In the genomic region with DNA sequence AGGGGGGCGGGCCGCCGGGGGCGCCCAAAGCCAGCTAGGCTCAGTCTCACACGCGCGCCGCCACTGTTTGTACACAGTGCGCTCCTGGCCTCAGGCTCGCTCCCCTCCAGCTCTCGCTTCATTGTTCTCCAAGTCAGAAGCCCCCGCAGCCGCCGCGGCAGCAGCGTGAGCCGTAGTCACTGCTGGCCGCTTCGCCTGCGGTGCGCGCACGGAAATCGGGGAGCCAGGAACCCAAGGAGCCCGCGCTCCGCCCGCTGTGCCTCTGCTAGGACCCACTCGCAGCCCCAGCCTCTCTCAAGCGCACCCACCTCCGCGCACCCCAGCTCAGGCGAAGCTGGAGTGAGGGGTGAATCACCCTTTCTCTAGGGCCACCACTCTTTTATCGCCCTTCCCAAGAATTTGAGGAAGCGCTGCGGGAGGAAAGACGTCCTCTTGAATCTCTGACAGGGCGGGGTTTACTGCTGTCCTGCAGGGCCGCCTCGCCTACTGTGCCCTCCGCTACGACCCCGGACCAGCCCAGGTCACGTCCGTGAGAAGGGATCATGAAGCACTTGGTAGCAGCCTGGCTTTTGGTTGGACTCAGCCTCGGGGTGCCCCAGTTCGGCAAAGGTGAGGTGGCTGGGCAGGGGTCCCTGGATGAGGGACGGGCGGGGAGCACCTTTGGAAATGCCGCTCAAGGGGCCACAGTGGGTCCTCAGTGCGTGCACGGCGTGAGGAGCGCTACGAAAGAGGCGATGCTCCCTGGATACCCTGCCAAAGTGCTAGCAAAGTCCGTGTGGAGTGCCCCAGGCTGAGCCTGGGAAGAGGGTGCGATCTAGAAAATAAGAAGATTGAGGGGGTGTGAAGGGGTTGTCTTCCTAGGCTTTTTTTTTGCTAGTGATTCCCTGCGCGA, we compare ENCODE assay signal across 8 mouse cellular contexts. TPM values are rescaled to one million over a fixed set of nuclear protein-coding genes. Genes with fewer than 3 reads are reported as not detected.
DNase-seq lines count a peak whose midpoint lies in the region; ATAC-seq and TF ChIP-seq lines count a peak whose summit lies in the region.

A gene (plus strand): TSS at position 33 of the 892 bp plus-strand sequence.

- ATAC-seq in common myeloid progenitor, adult 5-6 weeks (replicated peaks; ENCODE audit: low read depth, poor library complexity, severe bottlenecking), result peak; percentile 83
- peak; percentile 74 for ATAC-seq in heart, embryonic 16.5 days (replicated peaks; ENCODE audit: extremely low read depth, insufficient read depth, low FRiP score)
- peak; percentile 75 for ATAC-seq in lung, postnatal 0 days

- H3K4me1 ChIP-seq in heart, embryonic 16.5 days (ENCODE audit: control insufficient read depth, insufficient read depth, low read length), result peaks cover 13% of the 10 kb centered on the region
- no peaks in the 10 kb centered on the region; the same call in 1 of the 2 replicates for H3K4me1 ChIP-seq in lung, postnatal 0 days (ENCODE audit: insufficient read depth, low read depth, low read length)

- TF ChIP-seq CTCF in lung, postnatal 0 days (IDR thresholded peaks at IDR 0.05), result no peak

- H3K27ac ChIP-seq in heart, embryonic 16.5 days (ENCODE audit: low read length), result no peak within 1 kb of the TSS
- H3K27ac ChIP-seq in lung, postnatal 0 days (ENCODE audit: low read length), result no peak within 1 kb of the TSS

- H3K4me3 ChIP-seq in heart, embryonic 16.5 days (ENCODE audit: low read length), result peak within 1 kb of the TSS; percentile 80
- peak within 1 kb of the TSS; percentile 64 for H3K4me3 ChIP-seq in lung, postnatal 0 days (ENCODE audit: low read depth, low read length)

- under 1% methylated on average over 53 of the region's 60 CpGs for WGBS in heart, embryonic 16.5 days
- WGBS in lung, postnatal 0 days, result 1% methylated on average over 57 of the region's 60 CpGs

- no peaks in the 10 kb centered on the region for H3K9me3 ChIP-seq in heart, embryonic 16.5 days (replicated peaks; ENCODE audit: control insufficient read depth, low read length)
- no peaks in the 10 kb centered on the region for H3K9me3 ChIP-seq in lung, postnatal 0 days (ENCODE audit: low read length)

- H3K4me2 ChIP-seq in heart, embryonic 16.5 days (ENCODE audit: low read depth, low read length), result peak within 1 kb of the TSS; percentile 99
- peak within 1 kb of the TSS; percentile 95 for H3K4me2 ChIP-seq in lung, postnatal 0 days (replicated peaks; ENCODE audit: low read depth, low read length)

- TF ChIP-seq EP300 in lung, postnatal 0 days (IDR thresholded peaks at IDR 0.05), result no peak

- H3K27me3 ChIP-seq in heart, embryonic 16.5 days (ENCODE audit: control insufficient read depth, insufficient read depth, low read length), result peaks cover 6% of the 10 kb centered on the region; the same call in 1 of the 2 replicates
- H3K27me3 ChIP-seq in lung, postnatal 0 days (replicated peaks; ENCODE audit: insufficient read depth, low read length), result 0 out of 2 replicates have a peak, but pooled peaks cover 3% of the 10 kb centered on the region

- no peaks in the 10 kb centered on the region for H3K36me3 ChIP-seq in heart, embryonic 16.5 days (ENCODE audit: control insufficient read depth, insufficient read depth)
- no peaks in the 10 kb centered on the region for H3K36me3 ChIP-seq in lung, postnatal 0 days (ENCODE audit: insufficient read depth, low read length)

- H3K9ac ChIP-seq in heart, embryonic 16.5 days (ENCODE audit: low read length), result peak within 1 kb of the TSS; percentile 81
- H3K9ac ChIP-seq in lung, postnatal 0 days (replicated peaks; ENCODE audit: low read depth), result peak within 1 kb of the TSS; percentile 41

- DNase-seq in gastrocnemius, postnatal 4 days (ENCODE audit: low spot score in 2 of 2), result peak; percentile 18 to 22
- DNase-seq in gastrocnemius, adult 18-20 months (ENCODE audit: low spot score), result no peak
- DNase-seq in layer of hippocampus, postnatal 14 days (ENCODE audit: low spot score in 2 of 2), result peak; percentile 38 to 50
- DNase-seq in lung, postnatal 0 days (ENCODE audit: low spot score), result peak; percentile 38
- DNase-seq in retina, postnatal 1 day, result peak; percentile 83
- DNase-seq in urinary bladder, postnatal 10 days (ENCODE audit: low spot score), result no peak

RNA-seq across cellular contexts. Expression of the gene that starts here (rescaled TPM):
- total RNA-seq in gastrocnemius, postnatal 4 days (2021), result under 1 TPM; 0.54 to 0.65 TPM
- under 1 TPM; 0.09 to 0.59 TPM for total RNA-seq in gastrocnemius, adult 18-20 months (2021)
- total RNA-seq in common myeloid progenitor, adult 5-6 weeks (2017), result not detected in 2 replicates
- polyA plus RNA-seq in heart, embryonic 16.5 days (2015; fragmentation: Nextera tagmentation; extraction: Ambion mirVana), result 1.7 and 2.4 TPM in 2 replicates
- 10 to 100 TPM; 46.5 to 57.0 TPM for total RNA-seq in layer of hippocampus, postnatal 14 days (2021)
- polyA plus RNA-seq in lung, postnatal 0 days (2015; fragmentation: Nextera tagmentation; extraction: Ambion mirVana), result 13.0 and 13.8 TPM in 2 replicates

Comparison
In these comparisons a context has a peak if more than half of its experiments do, and no peak if none do; other contexts are left out.
1. RNA of the gene that starts here (total RNA-seq): 46.5 to 57.0 TPM in layer of hippocampus, postnatal 14 days; 0.54 to 0.65 TPM in gastrocnemius, postnatal 4 days, 0.09 to 0.59 TPM in gastrocnemius, adult 18-20 months and not detected in common myeloid progenitor, adult 5-6 weeks; every median in the first group is over 10 times any median in the second.
2. Peak in DNase-seq in gastrocnemius, postnatal 4 days; RNA of the gene not detected or under 1 TPM.
3. Peak in ATAC-seq in common myeloid progenitor, adult 5-6 weeks; RNA of the gene not detected or under 1 TPM.
4. DNase-seq: peak in layer of hippocampus, postnatal 14 days (2 of 2), lung, postnatal 0 days (single experiment) and retina, postnatal 1 day (single experiment); none in gastrocnemius, adult 18-20 months (single experiment) and urinary bladder, postnatal 10 days (single experiment).
5. Peak in every context shown above with its lines, with median percentiles within 50 percentile points of each other: ATAC-seq.